Mouse (Mus musculus): ENCODE measurements at regions not wholly inside any gene's neighbourhood (a gene's known extent, or its start where the extent isn't known, plus 50 kb on each side); places are given as distances from the start of the nearest gene placed in this dataset.

GRCm38 (mm10) chr17:16247681-16248080 is 416.8 kb upstream of the Rgmb start:
- H3K4me2 ChIP-seq (replicated peaks), result no peak overlapping the region
- WGBS, result 94% methylated on average over 3 of the region's 3 CpGs

GRCm38 (mm10) chr17:16221253-16221652 is 390.4 kb upstream of the Rgmb start:
- no peaks in the 10 kb centered on the region for H3K4me1 ChIP-seq
- WGBS, result 70% methylated on average over 2 of the region's 2 CpGs
- H3K4me2 ChIP-seq (replicated peaks), result no peak overlapping the region
- no peak overlapping the region for H3K27ac ChIP-seq
- no peaks in the 10 kb centered on the region for H3K27me3 ChIP-seq
- H3K4me3 ChIP-seq, result no peak overlapping the region
- ATAC-seq (ENCODE audit: low FRiP score), result no peak
- H3K9ac ChIP-seq, result no peak overlapping the region
- H3K9me3 ChIP-seq (replicated peaks), result no peaks in the 10 kb centered on the region
- H3K36me3 ChIP-seq, result no peaks in the 10 kb centered on the region

More at GRCm38 (mm10) chr17:16247681-16248080, 416.8 kb upstream of the Rgmb start:
- no peak for ATAC-seq (ENCODE audit: low FRiP score)
- H3K9ac ChIP-seq, result no peak overlapping the region
- no peaks in the 10 kb centered on the region for H3K27me3 ChIP-seq
- no peaks in the 10 kb centered on the region for H3K9me3 ChIP-seq (replicated peaks)
- H3K4me3 ChIP-seq, result no peak overlapping the region
- no peaks in the 10 kb centered on the region for H3K36me3 ChIP-seq
- H3K27ac ChIP-seq, result no peak overlapping the region
- H3K4me1 ChIP-seq, result no peaks in the 10 kb centered on the region

- H3K4me3 ChIP-seq, result no peak overlapping the region
- H3K4me1 ChIP-seq, result no peaks in the 10 kb centered on the region
- WGBS, result 85% methylated on average over 13 of the region's 13 CpGs
- no peak overlapping the region for H3K9ac ChIP-seq
- H3K9me3 ChIP-seq (replicated peaks), result no peaks in the 10 kb centered on the region
- H3K4me2 ChIP-seq (replicated peaks), result no peak overlapping the region
- H3K27me3 ChIP-seq, result no peaks in the 10 kb centered on the region
- no peak overlapping the region for H3K27ac ChIP-seq
- no peak; the same call in 1 of the 2 replicates for ATAC-seq (ENCODE audit: low FRiP score)
- no peaks in the 10 kb centered on the region for H3K36me3 ChIP-seq
Measured at GRCm38 (mm10) chr17:16219675-16220566, 389.1 kb upstream of the Rgmb start.

- no peak overlapping the region for H3K4me2 ChIP-seq (replicated peaks)
- H3K4me1 ChIP-seq, result no peaks in the 10 kb centered on the region
- WGBS, result 52% methylated on average over 2 of the region's 2 CpGs
- no peaks in the 10 kb centered on the region for H3K36me3 ChIP-seq
- no peak overlapping the region for H3K4me3 ChIP-seq
- ATAC-seq (ENCODE audit: low FRiP score), result peak; percentile 71
- H3K9ac ChIP-seq, result no peak overlapping the region
- no peaks in the 10 kb centered on the region for H3K27me3 ChIP-seq
- H3K27ac ChIP-seq, result no peak overlapping the region
- no peaks in the 10 kb centered on the region for H3K9me3 ChIP-seq (replicated peaks)
Measured at GRCm38 (mm10) chr17:16218623-16219022, 387.8 kb upstream of the Rgmb start.

- Histone ChIP-seq H3K4me1 (no peaks in the 10 kb centered on the region), H3K27ac (no peak overlapping the region), H3K4me2 (replicated peaks) (no peak overlapping the region), H3K4me3 (no peak overlapping the region), H3K9ac (no peak overlapping the region), H3K36me3 (no peaks in the 10 kb centered on the region), H3K9me3 (replicated peaks) (no peaks in the 10 kb centered on the region), H3K27me3 (no peaks in the 10 kb centered on the region)
- 70% methylated on average over 2 of the region's 2 CpGs for WGBS
- ATAC-seq (ENCODE audit: low FRiP score), result no peak
Measured at GRCm38 (mm10) chr17:16216796-16217195, 386.0 kb upstream of the Rgmb start.

GRCm38 (mm10) chr17:16193636-16194035 is 362.8 kb upstream of the Rgmb start:
- no peak overlapping the region for H3K4me3 ChIP-seq
- ATAC-seq (ENCODE audit: low FRiP score), result no peak
- H3K4me2 ChIP-seq (replicated peaks), result no peak overlapping the region
- no peaks in the 10 kb centered on the region for H3K4me1 ChIP-seq
- no peaks in the 10 kb centered on the region for H3K36me3 ChIP-seq
- no peaks in the 10 kb centered on the region for H3K27me3 ChIP-seq
- 69% methylated on average over 1 of the region's 1 CpGs for WGBS
- no peak overlapping the region for H3K9ac ChIP-seq
- no peaks in the 10 kb centered on the region for H3K9me3 ChIP-seq (replicated peaks)
- no peak overlapping the region for H3K27ac ChIP-seq

GRCm38 (mm10) chr17:16180856-16181255 is 350.0 kb upstream of the Rgmb start:
- Histone ChIP-seq H3K4me2 (replicated peaks) (no peak overlapping the region), H3K4me1 (peaks cover 2% of the 10 kb centered on the region; the same call in 1 of the 2 replicates), H3K27me3 (no peaks in the 10 kb centered on the region), H3K4me3 (no peak overlapping the region), H3K36me3 (no peaks in the 10 kb centered on the region), H3K9ac (no peak overlapping the region), H3K27ac (no peak overlapping the region), H3K9me3 (replicated peaks) (no peaks in the 10 kb centered on the region)
- WGBS, result 92% methylated on average over 1 of the region's 1 CpGs
- ATAC-seq (ENCODE audit: low FRiP score), result no peak

- Histone ChIP-seq H3K4me2 (replicated peaks) (no peak overlapping the region), H3K4me3 (no peak overlapping the region), H3K36me3 (no peaks in the 10 kb centered on the region), H3K9ac (no peak overlapping the region), H3K27ac (no peak overlapping the region), H3K9me3 (replicated peaks) (no peaks in the 10 kb centered on the region), H3K27me3 (no peaks in the 10 kb centered on the region), H3K4me1 (peaks cover 2% of the 10 kb centered on the region; the same call in 1 of the 2 replicates)
- ATAC-seq (ENCODE audit: low FRiP score), result no peak
- WGBS, result 73% methylated on average over 2 of the region's 2 CpGs
Measured at GRCm38 (mm10) chr17:16178102-16178501, 347.3 kb upstream of the Rgmb start.

- WGBS, result 36% methylated on average over 8 of the region's 8 CpGs
- H3K27me3 ChIP-seq, result no peaks in the 10 kb centered on the region
- peaks cover 2% of the 10 kb centered on the region; the same call in 1 of the 2 replicates for H3K4me1 ChIP-seq
- H3K9ac ChIP-seq, result no peak overlapping the region
- H3K36me3 ChIP-seq, result no peaks in the 10 kb centered on the region
- H3K4me2 ChIP-seq (replicated peaks), result no peak overlapping the region
- H3K9me3 ChIP-seq (replicated peaks), result no peaks in the 10 kb centered on the region
- peak; percentile 64; the same call in 1 of the 2 replicates for ATAC-seq (ENCODE audit: low FRiP score)
- no peak overlapping the region for H3K27ac ChIP-seq
- H3K4me3 ChIP-seq, result no peak overlapping the region
Measured at GRCm38 (mm10) chr17:16176782-16177510, 346.1 kb upstream of the Rgmb start.

GRCm38 (mm10) chr17:16173568-16174105 is 342.8 kb upstream of the Rgmb start:
- Histone ChIP-seq H3K36me3 (no peaks in the 10 kb centered on the region), H3K4me3 (no peak overlapping the region), H3K4me2 (replicated peaks) (no peak overlapping the region), H3K9me3 (replicated peaks) (no peaks in the 10 kb centered on the region), H3K9ac (no peak overlapping the region), H3K27ac (no peak overlapping the region), H3K4me1 (peaks cover 2% of the 10 kb centered on the region; the same call in 1 of the 2 replicates), H3K27me3 (no peaks in the 10 kb centered on the region)
- WGBS, result 76% methylated on average over 3 of the region's 3 CpGs
- no peak for ATAC-seq (ENCODE audit: low FRiP score)

GRCm38 (mm10) chr17:16166731-16167130 is 335.9 kb upstream of the Rgmb start:
- no peak for ATAC-seq (ENCODE audit: low FRiP score)
- no peaks in the 10 kb centered on the region for H3K36me3 ChIP-seq
- no peaks in the 10 kb centered on the region for H3K4me1 ChIP-seq
- no peak overlapping the region for H3K4me3 ChIP-seq
- H3K27me3 ChIP-seq, result no peaks in the 10 kb centered on the region
- H3K27ac ChIP-seq, result no peak overlapping the region
- whole genome bisulfite sequencing, result 62% methylated on average over 2 of the region's 2 CpGs
- H3K9me3 ChIP-seq (replicated peaks), result no peaks in the 10 kb centered on the region
- no peak overlapping the region for H3K9ac ChIP-seq
- H3K4me2 ChIP-seq (replicated peaks), result no peak overlapping the region

GRCm38 (mm10) chr17:16158119-16158518 is 327.3 kb upstream of the Rgmb start:
- H3K27ac ChIP-seq, result peak overlapping the region; percentile 44; the same call in 1 of the 2 replicates
- no peaks in the 10 kb centered on the region for H3K36me3 ChIP-seq
- 27% methylated on average over 3 of the region's 3 CpGs for WGBS
- no peak overlapping the region for H3K4me3 ChIP-seq
- H3K9me3 ChIP-seq (replicated peaks), result no peaks in the 10 kb centered on the region
- H3K4me2 ChIP-seq (replicated peaks), result no peak overlapping the region
- H3K9ac ChIP-seq, result no peak overlapping the region
- peak; percentile 49; the same call in 1 of the 2 replicates for ATAC-seq (ENCODE audit: low FRiP score)
- H3K4me1 ChIP-seq, result peaks cover 6% of the 10 kb centered on the region; the same call in 1 of the 2 replicates
- H3K27me3 ChIP-seq, result no peaks in the 10 kb centered on the region

All from hindbrain, embryonic 12.5 days (tissue).